Mouse (Mus musculus) forebrain, embryonic 11.5 days (tissue): ENCODE results near the gene Ranbp1. TPM values are rescaled to one million over a fixed set of nuclear protein-coding genes. Genes with fewer than 3 reads are reported as not detected.

Source experiments
- ATAC-seq: fragments of 200-750 bp; cut with Nextera tagmentation; replicated peaks from 2 replicates; pipeline ENCODE4 v1.8.0; 2017; ENCODE audit warnings: moderate TSS enrichment; ENCODE audit not compliant: low FRiP score
- DNase-seq: peaks from one replicate; pipeline ENCODE4 v3.0.0-alpha.2; 2017; ENCODE audit warnings: low spot score
- H3K27ac ChIP-seq: fragments of 300-500 bp; sonication (generic); 2 replicates; pipeline ENCODE4 v1.5.1; 2014; ENCODE audit warnings: low read depth, low read length
- H3K27me3 ChIP-seq: fragments of 300-500 bp; sonication (generic); 2 replicates; pipeline ENCODE4 v1.6.1; 2014; ENCODE audit warnings: mild to moderate bottlenecking, low read length, mixed read lengths; ENCODE audit not compliant: control insufficient read depth, insufficient read depth
- H3K36me3 ChIP-seq: fragments of 300-500 bp; sonication (generic); 2 replicates; pipeline ENCODE4 v1.6.1; 2014; ENCODE audit warnings: mild to moderate bottlenecking, low read length, moderate library complexity, mixed read lengths; ENCODE audit not compliant: control insufficient read depth, insufficient read depth
- H3K4me1 ChIP-seq: fragments of 300-500 bp; sonication (generic); replicated peaks from 2 replicates; pipeline ENCODE4 v1.6.1; 2014; ENCODE audit warnings: low read length, mixed read lengths; ENCODE audit not compliant: control insufficient read depth, insufficient read depth
- H3K4me2 ChIP-seq: fragments of 300-500 bp; sonication (generic); 2 replicates; pipeline ENCODE4 v1.6.1; 2014; ENCODE audit warnings: low read depth, mild to moderate bottlenecking, low read length, moderate library complexity, mixed read lengths; ENCODE audit not compliant: severe bottlenecking
- H3K4me3 ChIP-seq: fragments of 300-500 bp; sonication (generic); 2 replicates; pipeline ENCODE4 v1.5.1; 2014; ENCODE audit warnings: low read depth, low read length
- H3K9ac ChIP-seq: fragments of 300-500 bp; sonication (generic); 2 replicates; pipeline ENCODE4 v1.6.1; 2014; ENCODE audit warnings: low read length
- H3K9me3 ChIP-seq: fragments of 300-500 bp; sonication (generic); 2 replicates; pipeline ENCODE4 v1.6.1; 2016; ENCODE audit warnings: low read length, mixed read lengths; ENCODE audit not compliant: control insufficient read depth
- WGBS: fragments of 180-500 bp; shearing (Covaris S2); extraction: QIAGEN DNeasy Blood & Tissue Kit; methylation state at CpG from one replicate; pipeline ENCODE4 v1.1.7; 2014; 5-methylcytosine and 5-hydroxymethylcytosine counted together
- polyA plus RNA-seq: library from polyadenylated mRNA; unstranded; fragments of >200 nt; fragmentation: Nextera tagmentation; extraction: Ambion mirVana; gene quantifications from 2 replicates; pipeline ENCODE4 v1.2.1, GENCODE M21; 2014

The Ranbp1 gene
- polyA plus RNA-seq, 1 experiment from 2014 or later = 1,252 TPM

- H3K9me3 ChIP-seq = no peaks in the 10 kb centered on the region
- no peak overlapping the region for H3K27ac ChIP-seq
- H3K9ac ChIP-seq = no peak overlapping the region
- DNase-seq (no peak), ATAC-seq (no peak)
- H3K36me3 ChIP-seq = no peaks in the 10 kb centered on the region; the same call in none of the 2 replicates
- WGBS = 76% methylated on average over 9 of the region's 9 CpGs
- no peak overlapping the region for H3K4me2 ChIP-seq
- no peaks in the 10 kb centered on the region for H3K27me3 ChIP-seq
- no peak overlapping the region for H3K4me3 ChIP-seq
- H3K4me1 ChIP-seq = peaks cover 6% of the 10 kb centered on the region; the same call in 1 of the 2 replicates
Measured at GRCm38 (mm10) chr16:18218580-18218996, 29.9 kb downstream of the Ranbp1 start.

- no peak for DNase-seq
- H3K36me3 ChIP-seq = no peaks in the 10 kb centered on the region; the same call in 1 of the 2 replicates
- H3K4me3 ChIP-seq = no peak within 1 kb of the TSS
- no peaks in the 10 kb centered on the region for H3K27me3 ChIP-seq
- H3K4me1 ChIP-seq = peaks cover 14% of the 10 kb centered on the region
- no peak within 1 kb of the TSS for H3K9ac ChIP-seq
- no peaks in the 10 kb centered on the region for H3K9me3 ChIP-seq
- no peak within 1 kb of the TSS for H3K4me2 ChIP-seq
- H3K27ac ChIP-seq = no peak within 1 kb of the TSS
- no peak for ATAC-seq
- 88% methylated on average over 4 of the region's 4 CpGs for WGBS
Measured at GRCm38 (mm10) chr16:18217579-18217978, 31.0 kb downstream of the Ranbp1 start, which contains the start of gene Ccdc188. Ccdc188 (plus strand) TSS chr16:18217879.

- Histone ChIP-seq H3K9me3 (no peaks in the 10 kb centered on the region), H3K36me3 (no peaks in the 10 kb centered on the region), H3K4me2 (peak overlapping the region; percentile 33; the same call in 1 of the 2 replicates), H3K27me3 (no peaks in the 10 kb centered on the region; the same call in 1 of the 2 replicates), H3K4me1 (peaks cover 14% of the 10 kb centered on the region), H3K27ac (0 out of 2 replicates have a peak overlapping the region, but pooled peaks have one; percentile 71), H3K9ac (peak overlapping the region; percentile 7; the same call in 1 of the 2 replicates), H3K4me3 (no peak overlapping the region)
- no peak for ATAC-seq
- DNase-seq = no peak
- 70% methylated on average over 7 of the region's 7 CpGs for WGBS
Measured at GRCm38 (mm10) chr16:18214858-18215257, 33.7 kb downstream of the Ranbp1 start.

DNA sequence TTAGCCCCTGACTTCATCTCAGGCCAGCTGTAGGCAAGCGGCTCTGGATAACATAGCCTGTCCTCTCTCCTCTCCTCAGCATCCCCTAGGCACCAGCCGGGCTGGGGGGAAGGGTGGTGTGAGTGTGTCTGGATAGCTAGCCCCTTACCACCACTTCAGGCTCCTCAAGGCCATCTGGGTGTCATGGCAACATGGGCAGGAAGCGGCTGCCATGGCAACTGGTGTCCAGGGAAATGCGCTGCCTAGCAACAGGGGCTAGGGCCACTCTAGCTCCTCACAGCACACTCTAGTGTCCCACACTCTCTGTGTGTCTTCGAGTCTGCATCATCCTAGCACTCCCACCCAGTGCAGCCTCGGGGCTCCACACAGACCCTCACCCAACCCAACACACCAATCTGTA is 34.8 kb downstream of the Ranbp1 start:
- Histone ChIP-seq H3K4me3 (no peak overlapping the region), H3K36me3 (no peaks in the 10 kb centered on the region), H3K4me2 (peak overlapping the region; percentile 33; the same call in 1 of the 2 replicates), H3K9me3 (no peaks in the 10 kb centered on the region), H3K4me1 (peaks cover 12% of the 10 kb centered on the region), H3K27me3 (no peaks in the 10 kb centered on the region; the same call in 1 of the 2 replicates), H3K9ac (peak overlapping the region; percentile 31; the same call in 1 of the 2 replicates), H3K27ac (peak overlapping the region; percentile 71)
- ATAC-seq (peak; percentile 93), DNase-seq (peak; percentile 89)
- WGBS = 29% methylated on average over 6 of the region's 6 CpGs

DNA sequence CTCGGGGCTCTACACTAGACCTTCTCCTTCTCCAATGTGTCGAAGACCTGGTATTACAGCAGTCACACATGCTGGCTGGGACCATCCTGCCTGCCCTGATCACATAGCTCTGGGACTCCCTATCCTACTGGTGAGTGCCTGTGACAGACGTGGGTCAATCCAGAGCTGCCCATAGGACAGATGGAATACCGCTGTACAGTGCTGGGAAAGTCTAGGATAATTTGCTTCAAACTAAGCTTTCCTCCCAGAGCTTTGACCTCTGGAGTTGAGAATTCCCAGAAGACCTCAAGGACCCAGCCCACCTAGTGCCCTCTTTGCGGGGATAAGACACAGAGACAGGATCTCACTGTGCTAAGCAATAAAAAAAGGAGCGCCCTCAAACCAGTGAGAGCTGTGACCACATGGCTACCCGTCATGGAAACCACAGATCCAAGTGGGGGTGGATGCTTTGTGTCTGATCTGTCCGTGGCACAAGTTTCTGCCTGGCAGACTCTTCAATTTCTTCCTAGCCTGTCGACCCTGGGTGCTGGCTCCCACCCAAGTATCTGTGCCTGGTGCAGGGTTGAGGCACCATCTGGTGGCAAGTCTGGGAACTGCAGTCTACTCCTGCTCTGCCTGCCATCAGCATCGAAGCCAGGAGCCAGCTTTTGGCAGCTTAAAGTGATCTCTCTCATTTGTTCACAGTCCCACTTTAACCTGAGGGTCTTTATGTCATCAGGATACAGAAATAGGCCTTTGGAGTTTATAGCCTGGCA is 36.9 kb downstream of the Ranbp1 start:
- DNase-seq (peak; percentile 94), ATAC-seq (no peak)
- Histone ChIP-seq H3K9ac (no peak overlapping the region), H3K4me1 (peaks cover 12% of the 10 kb centered on the region), H3K4me2 (no peak overlapping the region), H3K27ac (no peak overlapping the region), H3K36me3 (no peaks in the 10 kb centered on the region), H3K27me3 (no peaks in the 10 kb centered on the region; the same call in 1 of the 2 replicates), H3K9me3 (no peaks in the 10 kb centered on the region), H3K4me3 (no peak overlapping the region)
- 49% methylated on average over 10 of the region's 10 CpGs for WGBS

DNA sequence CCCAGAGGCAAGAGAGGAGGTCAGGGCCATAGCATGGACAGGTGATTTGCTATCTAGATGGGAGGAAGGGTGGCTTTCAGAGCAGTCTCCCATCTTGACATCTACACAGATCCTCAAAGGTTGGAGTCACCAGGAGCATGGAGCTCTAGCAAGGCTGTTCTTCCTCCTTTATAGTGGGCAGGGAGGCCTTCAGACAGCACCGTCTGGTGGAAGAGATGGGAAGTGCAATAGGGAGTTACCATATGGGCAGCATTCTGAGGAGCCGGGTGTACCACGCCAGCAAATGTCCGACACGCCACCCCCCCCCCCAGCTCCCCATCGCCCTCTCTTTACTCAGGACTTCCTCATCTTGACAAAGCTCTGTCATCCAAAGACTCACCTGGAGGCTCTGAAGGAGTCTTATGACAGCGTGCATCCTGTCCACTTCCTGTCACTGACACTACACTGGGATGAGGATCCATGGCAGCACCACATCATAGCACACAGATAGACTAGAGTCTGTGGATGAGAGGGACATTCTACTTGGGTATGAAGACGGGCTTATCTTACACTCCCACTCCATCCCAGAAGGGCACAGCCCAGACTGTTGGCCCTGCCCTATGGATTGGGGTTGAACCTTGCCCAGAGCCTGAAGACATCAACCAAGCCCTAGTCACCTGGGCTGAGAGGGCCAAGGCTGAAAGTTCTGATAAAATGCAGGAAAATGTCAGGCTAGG is 37.7 kb downstream of the Ranbp1 start:
- Histone ChIP-seq H3K4me3 (no peak overlapping the region), H3K27ac (no peak overlapping the region), H3K27me3 (no peaks in the 10 kb centered on the region; the same call in 1 of the 2 replicates), H3K9ac (no peak overlapping the region), H3K9me3 (no peaks in the 10 kb centered on the region), H3K36me3 (no peaks in the 10 kb centered on the region), H3K4me2 (no peak overlapping the region), H3K4me1 (peaks cover 12% of the 10 kb centered on the region)
- WGBS = 24% methylated on average over 8 of the region's 8 CpGs
- ATAC-seq = no peak
- DNase-seq = peak; percentile 75

DNA sequence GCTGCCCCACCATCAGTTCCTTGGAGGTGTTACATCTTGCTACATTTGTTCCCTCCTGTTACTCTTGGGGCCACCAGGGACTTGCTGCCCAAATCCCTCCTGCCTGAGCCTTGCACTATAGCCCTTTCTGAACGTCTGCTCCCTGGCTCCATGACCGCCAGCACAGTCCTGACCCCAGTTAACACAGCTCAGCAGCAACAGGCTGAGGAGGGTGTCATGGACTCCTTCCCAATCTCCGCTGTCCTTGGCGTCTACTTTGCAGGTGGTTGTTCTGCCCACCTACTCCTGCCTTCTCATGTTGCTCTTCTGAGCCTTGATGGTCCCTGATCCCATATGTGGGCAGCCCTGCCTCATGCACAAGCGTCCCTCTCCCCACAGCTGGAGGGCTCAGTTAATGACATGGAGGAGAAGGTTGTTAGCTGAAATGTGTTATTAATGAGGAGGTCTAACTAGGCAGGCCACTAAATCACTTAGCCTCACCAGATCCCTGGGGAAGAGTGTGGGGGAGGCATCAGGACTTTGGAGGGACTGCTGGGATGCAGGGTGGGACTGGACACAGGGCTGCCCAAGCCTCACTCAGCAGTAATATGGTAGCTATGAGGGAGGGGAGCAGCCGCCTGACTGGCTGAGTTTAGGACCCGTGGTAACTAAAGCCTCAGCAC is 45.0 kb downstream of the Ranbp1 start:
- no peak overlapping the region for H3K27ac ChIP-seq
- no peak overlapping the region for H3K4me2 ChIP-seq
- H3K4me3 ChIP-seq = no peak overlapping the region
- WGBS = 66% methylated on average over 7 of the region's 7 CpGs
- DNase-seq = no peak
- no peaks in the 10 kb centered on the region for H3K27me3 ChIP-seq
- ATAC-seq = no peak
- H3K4me1 ChIP-seq = peaks cover 2% of the 10 kb centered on the region; the same call in 1 of the 2 replicates
- H3K36me3 ChIP-seq = no peaks in the 10 kb centered on the region
- no peaks in the 10 kb centered on the region for H3K9me3 ChIP-seq
- H3K9ac ChIP-seq = no peak overlapping the region

DNA sequence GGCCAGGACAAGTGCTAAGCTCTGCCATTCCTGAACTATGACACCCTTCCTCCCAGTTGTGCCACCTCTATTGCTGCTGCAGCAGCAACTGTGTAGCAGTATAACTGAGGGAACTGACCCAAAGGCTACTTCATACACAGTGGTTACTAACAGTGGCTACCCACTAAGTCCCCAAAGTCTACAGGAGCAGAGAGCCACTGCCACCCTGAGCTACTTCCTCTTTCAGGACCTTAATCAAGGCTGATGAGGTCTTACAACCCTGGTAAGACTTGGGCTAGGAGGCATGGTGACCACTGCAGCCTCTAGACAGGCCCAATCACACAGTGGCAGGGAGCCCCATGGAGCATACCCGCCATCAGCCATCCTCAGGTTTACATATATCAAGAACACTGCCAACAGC is 46.5 kb downstream of the Ranbp1 start:
- WGBS = 87% methylated on average over 1 of the region's 1 CpGs
- no peak overlapping the region for H3K4me2 ChIP-seq
- no peak overlapping the region for H3K27ac ChIP-seq
- ATAC-seq = no peak
- no peaks in the 10 kb centered on the region for H3K27me3 ChIP-seq
- H3K9ac ChIP-seq = no peak overlapping the region
- no peaks in the 10 kb centered on the region for H3K9me3 ChIP-seq
- H3K4me3 ChIP-seq = no peak overlapping the region
- H3K4me1 ChIP-seq = peaks cover 4% of the 10 kb centered on the region; the same call in 1 of the 2 replicates
- DNase-seq = no peak
- no peaks in the 10 kb centered on the region for H3K36me3 ChIP-seq
